Mouse (Mus musculus) heart, embryonic 11.5 days (tissue): ENCODE results near the gene 4933405L10Rik. TPM values are rescaled to one million over a fixed set of nuclear protein-coding genes. Genes with fewer than 3 reads are reported as not detected.

Experiments
- ATAC-seq: fragments of 200-750 bp; cut with Nextera tagmentation; replicated peaks from 2 replicates; pipeline ENCODE4 v1.8.0; 2017; ENCODE audit warnings: moderate library complexity; ENCODE audit not compliant: insufficient number of reproducible peaks, low FRiP score, low TSS enrichment
- H3K27ac ChIP-seq: fragments of 300-500 bp; sonication (generic); 2 replicates; pipeline ENCODE4 v1.5.1; 2014; ENCODE audit warnings: mild to moderate bottlenecking, low read depth, low read length
- H3K27me3 ChIP-seq: fragments of 300-500 bp; sonication (generic); 2 replicates; pipeline ENCODE4 v1.6.1; 2014; ENCODE audit warnings: mild to moderate bottlenecking, low read length, mixed read lengths; ENCODE audit not compliant: control insufficient read depth, insufficient read depth
- H3K36me3 ChIP-seq: fragments of 300-500 bp; sonication (generic); 2 replicates; pipeline ENCODE4 v1.6.1; 2014; ENCODE audit warnings: mild to moderate bottlenecking, low read length, moderate library complexity, mixed read lengths; ENCODE audit not compliant: control insufficient read depth, insufficient read depth
- H3K4me1 ChIP-seq: fragments of 300-500 bp; sonication (generic); 2 replicates; pipeline ENCODE4 v1.6.1; 2014; ENCODE audit warnings: low read length; ENCODE audit not compliant: control insufficient read depth, insufficient read depth
- H3K4me2 ChIP-seq: fragments of 300-500 bp; sonication (generic); 2 replicates; pipeline ENCODE4 v1.6.1; 2014; ENCODE audit warnings: mild to moderate bottlenecking, moderate library complexity
- H3K4me3 ChIP-seq: fragments of 300-500 bp; sonication (generic); 2 replicates; pipeline ENCODE4 v1.5.1; 2014; ENCODE audit warnings: low read depth, low read length
- H3K9ac ChIP-seq: fragments of 300-500 bp; sonication (generic); 2 replicates; pipeline ENCODE4 v1.6.1; 2014; ENCODE audit warnings: mild to moderate bottlenecking, low read depth, low read length, moderate library complexity
- H3K9me3 ChIP-seq: fragments of 300-500 bp; sonication (generic); replicated peaks from 2 replicates; pipeline ENCODE4 v1.6.1; 2016; ENCODE audit warnings: low read length; ENCODE audit not compliant: control insufficient read depth
- WGBS: fragments of 180-500 bp; shearing (Covaris S2); extraction: QIAGEN DNeasy Blood & Tissue Kit; methylation state at CpG from one replicate; pipeline ENCODE4 v1.1.7; 2014; ENCODE audit not compliant: insufficient replicate concordance; 5-methylcytosine and 5-hydroxymethylcytosine counted together
- polyA plus RNA-seq: library from polyadenylated mRNA; unstranded; fragments of >200 nt; fragmentation: Nextera tagmentation; extraction: Ambion mirVana; gene quantifications from 2 replicates; pipeline ENCODE4 v1.2.1, GENCODE M21; 2014

The 4933405L10Rik gene
- polyA plus RNA-seq, 1 experiment from 2014 or later, result 0.13 TPM

GRCm38 (mm10) chr8:105716302-105716945 lies 9.0 kb downstream of the 4933405L10Rik start:
- Histone ChIP-seq H3K27ac (no peak overlapping the region), H3K9ac (no peak overlapping the region), H3K27me3 (no peaks in the 10 kb centered on the region), H3K4me2 (no peak overlapping the region), H3K4me3 (no peak overlapping the region), H3K9me3 (no peaks in the 10 kb centered on the region), H3K36me3 (0 out of 2 replicates have a peak, but pooled peaks cover 4% of the 10 kb centered on the region), H3K4me1 (0 out of 2 replicates have a peak, but pooled peaks cover 3% of the 10 kb centered on the region)
- WGBS, result 89% methylated on average over 15 of the region's 15 CpGs
- ATAC-seq, result no peak

DNA sequence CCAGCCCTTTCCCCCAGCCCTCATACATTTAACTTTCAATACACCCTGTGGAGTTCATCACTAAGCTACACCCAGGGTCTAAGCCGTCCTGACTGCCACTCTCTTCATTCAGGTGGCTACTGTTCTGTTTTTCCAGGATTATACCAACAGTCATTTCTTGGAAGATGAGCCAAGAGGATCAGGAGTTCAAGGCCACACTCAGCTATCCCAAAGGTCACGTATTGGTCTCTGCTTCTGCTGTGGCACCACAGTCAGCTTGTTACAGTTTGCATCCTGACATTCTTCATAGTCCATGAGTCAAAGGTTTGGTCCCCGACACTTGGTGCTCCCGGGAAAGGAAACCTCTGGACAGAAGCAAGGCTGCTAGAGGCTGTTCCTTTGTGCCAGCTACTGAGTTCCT lies 12.2 kb downstream of the 4933405L10Rik start:
- Histone ChIP-seq H3K4me3 (no peak overlapping the region), H3K27me3 (no peaks in the 10 kb centered on the region), H3K36me3 (peaks cover 4% of the 10 kb centered on the region; the same call in 1 of the 2 replicates), H3K9me3 (no peaks in the 10 kb centered on the region), H3K27ac (no peak overlapping the region), H3K9ac (no peak overlapping the region), H3K4me1 (0 out of 2 replicates have a peak, but pooled peaks cover 3% of the 10 kb centered on the region), H3K4me2 (no peak overlapping the region)
- WGBS, result 84% methylated on average over 4 of the region's 4 CpGs
- ATAC-seq, result no peak

DNA sequence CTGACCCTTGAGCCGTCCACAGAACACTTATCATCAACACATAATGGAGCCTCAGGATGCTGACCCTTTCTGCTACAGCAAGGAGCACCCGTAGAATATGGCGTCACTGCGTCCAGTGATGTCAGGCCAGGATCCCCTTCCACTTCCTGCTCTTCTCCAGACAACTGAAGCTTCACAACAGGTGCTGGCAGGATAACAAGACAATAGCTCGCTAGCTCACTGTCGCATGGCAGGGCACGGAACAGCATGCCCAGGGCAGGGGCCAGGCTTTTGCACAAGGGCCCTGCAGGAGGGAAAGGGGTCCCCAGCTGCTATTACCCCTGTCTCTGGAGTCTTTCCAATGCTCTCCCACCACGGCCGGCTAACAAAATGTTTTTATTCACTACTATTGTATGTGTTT lies 15.4 kb downstream of the 4933405L10Rik start:
- Histone ChIP-seq H3K4me1 (no peaks in the 10 kb centered on the region), H3K4me2 (no peak overlapping the region), H3K9me3 (no peaks in the 10 kb centered on the region), H3K9ac (no peak overlapping the region), H3K4me3 (no peak overlapping the region), H3K27ac (no peak overlapping the region), H3K36me3 (no peaks in the 10 kb centered on the region; the same call in none of the 2 replicates), H3K27me3 (no peaks in the 10 kb centered on the region)
- WGBS, result 87% methylated on average over 9 of the region's 9 CpGs
- ATAC-seq, result no peak

- no peaks in the 10 kb centered on the region for H3K9me3 ChIP-seq
- no peak overlapping the region for H3K4me3 ChIP-seq
- ATAC-seq, result no peak
- H3K9ac ChIP-seq, result no peak overlapping the region
- H3K4me1 ChIP-seq, result no peaks in the 10 kb centered on the region
- 66% methylated on average over 5 of the region's 5 CpGs for WGBS
- H3K27me3 ChIP-seq, result no peaks in the 10 kb centered on the region
- H3K36me3 ChIP-seq, result no peaks in the 10 kb centered on the region; the same call in none of the 2 replicates
- H3K4me2 ChIP-seq, result no peak overlapping the region
- H3K27ac ChIP-seq, result no peak overlapping the region
Observed at GRCm38 (mm10) chr8:105725726-105726125, 18.3 kb downstream of the 4933405L10Rik start.

GRCm38 (mm10) chr8:105727397-105728124 lies 20.1 kb downstream of the 4933405L10Rik start:
- H3K4me2 ChIP-seq, result no peak overlapping the region
- peak overlapping the region; percentile 48 for H3K27ac ChIP-seq
- no peaks in the 10 kb centered on the region for H3K4me1 ChIP-seq
- H3K9me3 ChIP-seq, result no peaks in the 10 kb centered on the region
- ATAC-seq, result peak; percentile 68
- H3K4me3 ChIP-seq, result no peak overlapping the region
- no peaks in the 10 kb centered on the region for H3K27me3 ChIP-seq
- H3K36me3 ChIP-seq, result no peaks in the 10 kb centered on the region; the same call in none of the 2 replicates
- H3K9ac ChIP-seq, result no peak overlapping the region; the same call in 1 of the 2 replicates
- 73% methylated on average over 18 of the region's 18 CpGs for WGBS

DNA sequence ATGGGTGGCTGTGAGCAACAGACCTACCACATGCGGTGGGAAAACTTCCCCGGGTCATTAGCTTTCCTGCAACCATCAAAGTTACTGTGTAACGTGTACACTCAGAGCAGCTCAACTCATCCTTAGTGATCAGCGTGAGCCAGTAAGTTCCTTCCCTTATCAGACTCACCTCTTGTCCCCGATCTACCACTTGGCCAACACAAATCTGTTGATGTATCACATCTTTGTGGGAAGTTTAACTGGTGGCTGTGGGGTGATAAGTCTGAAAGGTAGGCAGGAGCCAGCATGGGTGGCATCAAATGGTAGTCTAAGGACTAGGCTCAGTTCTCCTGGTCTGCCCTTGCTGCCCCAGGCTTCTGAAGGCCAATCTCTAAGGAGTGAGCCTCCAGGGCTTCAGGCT lies 24.7 kb downstream of the 4933405L10Rik start:
- no peaks in the 10 kb centered on the region for H3K9me3 ChIP-seq
- WGBS, result 80% methylated on average over 5 of the region's 5 CpGs
- H3K9ac ChIP-seq, result no peak overlapping the region
- no peak overlapping the region for H3K27ac ChIP-seq
- H3K4me1 ChIP-seq, result no peaks in the 10 kb centered on the region
- no peak overlapping the region for H3K4me2 ChIP-seq
- H3K4me3 ChIP-seq, result no peak overlapping the region
- no peaks in the 10 kb centered on the region; the same call in 1 of the 2 replicates for H3K36me3 ChIP-seq
- ATAC-seq, result no peak
- H3K27me3 ChIP-seq, result no peaks in the 10 kb centered on the region

GRCm38 (mm10) chr8:105739216-105739615 lies 31.8 kb downstream of the 4933405L10Rik start:
- Histone ChIP-seq H3K9me3 (no peaks in the 10 kb centered on the region), H3K4me2 (no peak overlapping the region), H3K27me3 (no peaks in the 10 kb centered on the region), H3K27ac (no peak overlapping the region), H3K36me3 (no peaks in the 10 kb centered on the region), H3K4me1 (no peaks in the 10 kb centered on the region; the same call in 1 of the 2 replicates), H3K4me3 (no peak overlapping the region), H3K9ac (no peak overlapping the region)
- no peak for ATAC-seq
- WGBS, result 88% methylated on average over 5 of the region's 5 CpGs

GRCm38 (mm10) chr8:105743301-105743700 lies 35.8 kb downstream of the 4933405L10Rik start:
- no peak overlapping the region for H3K9ac ChIP-seq
- no peak overlapping the region for H3K4me3 ChIP-seq
- peaks cover 3% of the 10 kb centered on the region for H3K4me1 ChIP-seq
- H3K27ac ChIP-seq, result no peak overlapping the region
- no peak overlapping the region for H3K4me2 ChIP-seq
- WGBS, result 74% methylated on average over 4 of the region's 4 CpGs
- H3K36me3 ChIP-seq, result no peaks in the 10 kb centered on the region
- H3K9me3 ChIP-seq, result no peaks in the 10 kb centered on the region
- ATAC-seq, result no peak
- H3K27me3 ChIP-seq, result no peaks in the 10 kb centered on the region
